Mouse (Mus musculus) CH12.LX (cell line): ENCODE results near the gene Nfkbiz. TPM values are rescaled to one million over a fixed set of nuclear protein-coding genes. Genes with fewer than 3 reads are reported as not detected.

Experiments used
- DNase-seq: peaks from one replicate; pipeline ENCODE4 v3.0.0-alpha.2; 2013; ENCODE audit errors: extremely low read depth
- H3K27ac ChIP-seq: 2 replicates; pipeline ENCODE4 v1.5.1; 2012; ENCODE audit warnings: low read depth, mild to moderate bottlenecking, control low read depth, moderate library complexity; ENCODE audit not compliant: insufficient read depth
- H3K27me3 ChIP-seq: replicated peaks from 2 replicates; pipeline ENCODE3; 2012; ENCODE audit warnings: inconsistent platforms
- H3K36me3 ChIP-seq, 2 experiments: replicated peaks in 1 of 2; 2 replicates each; pipeline versions ENCODE3 to v1.6.1; 2012; ENCODE audit warnings: inconsistent platforms in 1 of 2, low read length in 1 of 2, mild to moderate bottlenecking in 1 of 2, mixed read lengths in 1 of 2, moderate library complexity in 1 of 2; ENCODE audit not compliant: control insufficient read depth in 1 of 2, insufficient read depth in 1 of 2
- H3K4me1 ChIP-seq, 2 experiments: 2 replicates each; pipeline ENCODE4 v1.6.1; 2012; ENCODE audit warnings: inconsistent platforms in 1 of 2, moderate library complexity in 1 of 2; ENCODE audit not compliant: insufficient read depth in 2 of 2, control insufficient read depth in 1 of 2
- H3K4me2 ChIP-seq: 2 replicates; pipeline ENCODE4 v1.6.1; 2012; ENCODE audit warnings: low read depth, mild to moderate bottlenecking, control low read depth; ENCODE audit not compliant: poor library complexity, insufficient read depth, severe bottlenecking
- H3K4me3 ChIP-seq, 3 experiments: fragments of 150-350 bp in 1 of 3; sonication (generic) in 1 of 3; replicated peaks in 1 of 3; 2 replicates each; pipeline versions ENCODE3 to v1.5.1; 2011 to 2012; ENCODE audit warnings: low read depth in 2 of 3, low read length in 2 of 3, mild to moderate bottlenecking in 2 of 3, moderate library complexity in 2 of 3, control low read depth in 1 of 3, improper control_type of control experiment in 1 of 3, inconsistent platforms in 1 of 3, mixed read lengths in 1 of 3; ENCODE audit not compliant: poor library complexity in 1 of 3
- H3K79me2 ChIP-seq: replicated peaks from 2 replicates; pipeline ENCODE4 v1.6.1; 2012; ENCODE audit warnings: mild to moderate bottlenecking, moderate library complexity; ENCODE audit not compliant: control insufficient read depth, poor library complexity, insufficient read depth, severe bottlenecking; ENCODE audit errors: extremely low read depth
- H3K9ac ChIP-seq: 2 replicates; pipeline ENCODE4 v1.6.1; 2012; ENCODE audit warnings: low read depth, mild to moderate bottlenecking, control low read depth, moderate library complexity; ENCODE audit not compliant: insufficient read depth
- H3K9me3 ChIP-seq: replicated peaks from 2 replicates; pipeline ENCODE3; 2012; ENCODE audit warnings: low read length, inconsistent platforms, mixed read lengths
- BHLHE40 ChIP-seq: IDR thresholded peaks from 2 replicates; pipeline ENCODE4 v1.6.1; 2011; ENCODE audit warnings: mild to moderate bottlenecking, low read depth, low read length, improper control_type of control experiment
- CHD2 ChIP-seq: IDR thresholded peaks from 2 replicates; pipeline ENCODE4 v1.6.1; 2011; ENCODE audit warnings: low read length, improper control_type of control experiment
- CTCF ChIP-seq, 2 experiments: IDR thresholded peaks in 1 of 2; conservative IDR thresholded peaks in 1 of 2; 2 replicates each; pipeline ENCODE4 v1.5.1; 2011 to 2012; ENCODE audit warnings: low read depth in 2 of 2, low read length in 2 of 2, improper control_type of control experiment in 1 of 2, inconsistent platforms in 1 of 2, mild to moderate bottlenecking in 1 of 2, moderate library complexity in 1 of 2
- E2F4 ChIP-seq: IDR thresholded peaks from 2 replicates; pipeline ENCODE4 v1.6.1; 2011; ENCODE audit warnings: low read depth, low read length, improper control_type of control experiment; ENCODE audit not compliant: insufficient replicate concordance
- GABPA ChIP-seq: IDR thresholded peaks from 2 replicates; pipeline ENCODE4 v1.6.1; 2012; ENCODE audit warnings: low read depth, low read length, improper control_type of control experiment, inconsistent platforms; ENCODE audit not compliant: insufficient replicate concordance
- JUN ChIP-seq: IDR thresholded peaks from 2 replicates; pipeline ENCODE4 v1.6.1; 2011; ENCODE audit warnings: low read depth, mild to moderate bottlenecking, low read length, improper control_type of control experiment, moderate library complexity; ENCODE audit not compliant: insufficient read depth
- JUND ChIP-seq: conservative IDR thresholded peaks from 2 replicates; pipeline ENCODE4 v1.6.1; 2011; ENCODE audit warnings: low read depth, low read length, improper control_type of control experiment
- MAZ ChIP-seq: IDR thresholded peaks from 2 replicates; pipeline ENCODE4 v1.6.1; 2012; ENCODE audit warnings: low read depth, mild to moderate bottlenecking, inconsistent platforms, low read length, improper control_type of control experiment, moderate library complexity
- MEF2A ChIP-seq: IDR thresholded peaks from 2 replicates; pipeline ENCODE4 v1.6.1; 2014; ENCODE audit warnings: low read depth, mild to moderate bottlenecking, inconsistent platforms, low read length, improper control_type of control experiment, borderline replicate concordance
- RAD21 ChIP-seq: IDR thresholded peaks from 2 replicates; pipeline ENCODE4 v1.6.1; 2011; ENCODE audit warnings: low read depth, mild to moderate bottlenecking, low read length, improper control_type of control experiment, moderate library complexity
- RCOR1 ChIP-seq: conservative IDR thresholded peaks from 2 replicates; pipeline ENCODE4 v1.6.1; 2012; ENCODE audit warnings: low read depth, mild to moderate bottlenecking, inconsistent platforms, low read length, improper control_type of control experiment
- TBP ChIP-seq: conservative IDR thresholded peaks from 2 replicates; pipeline ENCODE4 v1.6.1; 2011; ENCODE audit warnings: low read depth, low read length, improper control_type of control experiment
- TCF12 ChIP-seq: IDR thresholded peaks from 2 replicates; pipeline ENCODE4 v1.6.1; 2014; ENCODE audit warnings: low read depth, mild to moderate bottlenecking, inconsistent platforms, low read length, improper control_type of control experiment
- UBTF ChIP-seq: IDR thresholded peaks from 2 replicates; pipeline ENCODE4 v1.6.1; 2012; ENCODE audit warnings: low read depth, mild to moderate bottlenecking, inconsistent platforms, low read length, improper control_type of control experiment, moderate library complexity
- ZC3H11A ChIP-seq: IDR thresholded peaks from 2 replicates; pipeline ENCODE4 v1.6.1; 2012; ENCODE audit warnings: low read depth, mild to moderate bottlenecking, inconsistent platforms, low read length, improper control_type of control experiment
- ZMIZ1 ChIP-seq: IDR thresholded peaks from 2 replicates; pipeline ENCODE4 v1.6.1; 2012; ENCODE audit warnings: low read depth, mild to moderate bottlenecking, inconsistent platforms, low read length, improper control_type of control experiment
- ZNF384 ChIP-seq: IDR thresholded peaks from 2 replicates; pipeline ENCODE4 v1.6.1; 2012; ENCODE audit warnings: low read depth, low read length, improper control_type of control experiment, inconsistent platforms
- dilution Hi-C: fragments of 300-500 bp; cut with MboI; formaldehyde crosslinking; loops from 2 replicates; pipeline ENCODE4 v1.14.3; 2020; ENCODE audit warnings: low sequenced_read_pairs; ENCODE audit not compliant: extremely low pct_unique_long_range_greater_than_20kb, extremely low pct_ligation_motif_present
- in situ Hi-C: fragments of 300-500 bp; cut with MboI; formaldehyde crosslinking; loops from 3 replicates; pipeline ENCODE4 v1.14.3; 2019; ENCODE audit warnings: low sequenced_read_pairs, low pct_ligation_motif_present, low pct_unique_long_range_greater_than_20kb, mixed read lengths
- polyA plus RNA-seq: library from polyadenylated mRNA; unstranded; fragments of >175 nt; gene quantifications from 2 replicates; pipeline ENCODE4 v1.2.1, GENCODE M21; 2012; ENCODE audit warnings: low read depth; ENCODE audit not compliant: insufficient read length
- total RNA-seq, 2 experiments: library from RNA; depleted of rRNA; stranded (reverse); fragments of 300-350 nt in 1 of 2; fragments of >200 nt in 1 of 2; gene quantifications; 2 replicates each; pipeline ENCODE4 v1.2.3; 2012 to 2014

Nfkbiz gene
- total and polyA plus RNA-seq, 3 experiments = 13.7 to 19.7 (median 17.1) TPM

DNA sequence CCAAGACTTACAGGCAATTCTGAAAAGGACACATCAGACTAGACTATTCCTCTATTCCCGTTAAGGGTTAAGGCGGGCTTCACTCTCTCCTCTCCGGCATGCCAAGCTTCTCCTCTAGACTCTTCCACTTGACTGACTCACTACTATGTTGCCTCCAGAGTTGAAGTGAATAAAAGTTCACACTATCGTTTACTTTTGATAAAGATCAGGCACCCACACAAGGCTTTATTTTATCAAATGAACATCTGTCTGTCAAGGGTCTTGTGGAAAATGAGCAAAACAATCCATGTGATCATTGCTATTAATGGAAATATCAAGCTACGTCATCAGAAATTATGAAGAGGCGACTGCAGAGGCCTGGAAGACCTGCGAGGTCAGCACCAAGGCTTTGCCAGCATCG lies 9.0 kb upstream of the Nfkbiz start:
- H3K27me3 ChIP-seq = no peaks in the 10 kb centered on the region
- dilution Hi-C loops = no loop called here
- in situ Hi-C loops = loop anchor here (5.0 kb wide), 1 partner anchor 325 kb away; no protein-coding TSS in a partner anchor

DNA sequence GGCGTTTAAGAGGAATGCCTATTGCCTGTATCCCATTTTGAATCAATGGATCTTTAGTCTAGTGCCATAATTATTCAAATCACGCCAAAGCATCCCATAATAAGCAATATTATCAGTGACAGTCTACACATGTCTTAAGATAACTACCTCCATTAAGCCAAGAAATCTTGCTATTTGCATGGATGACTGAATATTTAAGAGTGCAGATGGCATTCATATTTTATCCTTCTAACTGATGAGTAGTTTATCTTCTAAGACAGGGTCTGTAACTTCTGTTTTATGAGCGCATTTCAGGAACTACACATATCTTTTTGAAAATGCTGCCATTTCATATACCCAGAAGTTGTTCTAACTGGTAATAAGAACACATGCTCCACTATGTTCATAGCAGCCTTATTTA lies 6.1 kb upstream of the Nfkbiz start:
- no peaks in the 10 kb centered on the region for H3K27me3 ChIP-seq
- no peak overlapping the region for H3K27ac ChIP-seq
- no peaks in the 10 kb centered on the region for H3K9me3 ChIP-seq
- no peaks in the 10 kb centered on the region for H3K79me2 ChIP-seq
- peaks cover 0 to 21% of the 10 kb centered on the region in 2 experiments; a peak in 2 of 4 replicates for H3K4me1 ChIP-seq
- in situ Hi-C loops (loop anchor here (5.0 kb wide), 1 partner anchor 323 kb away; no protein-coding TSS in a partner anchor), dilution Hi-C loops (no loop called here)
- no peak overlapping the region for H3K9ac ChIP-seq
- TF ChIP-seq RCOR1 (no peak), ZMIZ1 (no peak), MEF2A (no peak), GABPA (no peak), JUN (no peak), RAD21 (no peak), JUND (no peak), E2F4 (no peak), UBTF (no peak), MAZ (no peak), BHLHE40 (no peak), TBP (no peak)
- no peak for DNase-seq
- H3K4me2 ChIP-seq = no peak overlapping the region
- H3K36me3 ChIP-seq = peaks cover 23 to 60% of the 10 kb centered on the region in 2 experiments
- H3K4me3 ChIP-seq = no peak overlapping the region

More for the DNA sequence above, 9.0 kb upstream of the Nfkbiz start:
- peaks cover 14 to 36% of the 10 kb centered on the region in 2 experiments for H3K4me1 ChIP-seq
- no peak overlapping the region for H3K27ac ChIP-seq
- no peaks in the 10 kb centered on the region for H3K9me3 ChIP-seq
- H3K36me3 ChIP-seq = peaks cover 30 to 55% of the 10 kb centered on the region in 2 experiments
- TF ChIP-seq RCOR1 (no peak), CTCF (conservative IDR thresholded peaks at IDR 0.05 in 1 of 2, IDR thresholded peaks at IDR 0.05 in 1 of 2; ENCODE audit: low read depth in 2 of 2, low read length in 2 of 2) (no peak), ZC3H11A (no peak), JUND (no peak), CHD2 (no peak), TCF12 (no peak), ZNF384 (no peak), MAZ (no peak)
- DNase-seq = no peak
- H3K4me3 ChIP-seq = no peak overlapping the region
- no peaks in the 10 kb centered on the region for H3K79me2 ChIP-seq
- no peak overlapping the region for H3K9ac ChIP-seq
- H3K4me2 ChIP-seq = no peak overlapping the region
